Mouse (Mus musculus): Measurements from ENCODE around the gene Blvrb.

GRCm38 (mm10) chr7:27408379-27409176 lies 39.2 kb upstream of the Blvrb start:
- peak; percentile 83 for TF ChIP-seq CTCF (IDR thresholded peaks at IDR 0.05; ENCODE audit: low read depth)
- TF ChIP-seq EP300 (optimal IDR thresholded peaks at IDR 0.05) = no peak

Measured in stomach, postnatal 0 days (tissue).